Mouse (Mus musculus) lung, adult 2 months (tissue): ENCODE results near the gene Arid1b.

ENCODE experiments used
- CTCF ChIP-seq: fragments of 200-500 bp; IDR thresholded peaks from 2 replicates; pipeline ENCODE4 v1.5.1; 2011; ENCODE audit warnings: mild to moderate bottlenecking, low read length, control low read depth; ENCODE audit not compliant: insufficient read depth
- POLR2A ChIP-seq: fragments of 200-500 bp; IDR thresholded peaks from 2 replicates; pipeline ENCODE4 v1.6.1; 2011; ENCODE audit warnings: low read depth, mild to moderate bottlenecking, control low read depth, low read length, borderline replicate concordance; ENCODE audit errors: extremely low read depth

DNA sequence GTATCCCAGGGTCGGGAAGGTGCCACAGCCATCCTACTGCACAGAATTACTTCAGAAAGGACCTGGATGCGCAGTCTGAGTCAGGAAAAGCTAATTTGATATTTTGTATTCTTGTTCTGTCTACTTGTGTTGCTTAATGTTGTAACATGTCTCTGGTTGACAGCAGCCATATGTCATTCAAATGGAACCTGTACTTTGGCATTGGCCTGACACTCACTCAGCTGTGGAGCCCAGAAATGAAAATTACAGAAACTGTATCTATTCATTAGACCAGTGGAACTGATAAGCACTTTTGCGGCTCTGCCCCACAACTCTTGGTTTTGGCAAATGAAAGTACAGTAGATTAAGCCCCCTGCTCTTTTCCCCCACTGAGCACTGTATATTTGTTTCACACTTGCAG, 89.4 kb downstream of the Arid1b start:
- TF ChIP-seq POLR2A (no peak), CTCF (no peak)
